Mouse (Mus musculus): ENCODE measurements around the gene Mgmt. TPM values are rescaled to one million over a fixed set of nuclear protein-coding genes. Genes with fewer than 3 reads are reported as not detected.

Gene Mgmt
- total RNA-seq, 2 experiments from 2014 or later = 2.4 TPM

DNA sequence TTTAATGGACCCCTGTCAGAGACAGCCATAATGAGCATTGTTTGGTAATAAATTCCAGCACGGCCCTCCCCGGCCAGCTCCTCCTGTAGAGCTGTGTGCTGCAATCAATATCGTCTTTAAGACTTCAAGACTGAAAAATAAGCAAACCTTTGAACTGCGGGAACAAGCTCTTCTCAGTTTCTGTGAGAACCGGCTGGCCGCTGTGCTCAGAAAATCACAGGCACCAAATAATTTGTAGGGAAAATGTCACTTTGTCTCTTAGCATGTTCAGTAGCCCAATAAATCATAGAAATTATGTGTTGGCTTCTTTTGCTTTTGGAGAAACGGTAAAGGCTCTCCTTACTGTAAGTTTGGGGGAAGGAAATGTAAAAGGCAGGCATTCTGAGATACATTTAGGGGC is 58.2 kb downstream of the Mgmt start:
- no peak overlapping the region for H3K27ac ChIP-seq
- DNase-seq = no peak
- no peak overlapping the region for H3K4me3 ChIP-seq
- intact Hi-C loops (cut with DNase I) = no loop called here
- no peak for TF ChIP-seq CTCF (IDR thresholded peaks at IDR 0.05)

DNA sequence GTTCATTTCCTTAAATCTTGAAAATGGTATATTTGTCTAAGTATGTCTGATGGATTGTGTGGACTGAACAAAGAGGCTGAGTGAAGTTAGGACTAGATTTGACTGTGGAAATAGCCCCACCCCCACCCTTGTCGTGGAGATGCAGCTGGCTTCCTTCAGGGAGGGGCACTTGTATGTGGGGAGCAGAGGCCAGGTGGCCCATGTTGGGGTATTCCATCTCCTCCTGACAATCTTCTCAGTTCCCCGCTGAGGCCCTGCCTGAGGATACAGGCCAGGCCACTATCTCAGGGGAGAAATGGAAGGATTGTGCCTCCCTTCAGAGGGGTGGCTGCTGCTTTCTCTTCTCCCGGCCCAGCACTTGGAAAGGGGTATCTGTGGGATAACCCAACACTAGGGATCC is 58.8 kb downstream of the Mgmt start:
- Histone ChIP-seq H3K4me3 (no peak overlapping the region), H3K27ac (no peak overlapping the region)
- no peak for TF ChIP-seq CTCF (IDR thresholded peaks at IDR 0.05)
- no peak for DNase-seq
- intact Hi-C loops (cut with DNase I) = no loop called here

DNA sequence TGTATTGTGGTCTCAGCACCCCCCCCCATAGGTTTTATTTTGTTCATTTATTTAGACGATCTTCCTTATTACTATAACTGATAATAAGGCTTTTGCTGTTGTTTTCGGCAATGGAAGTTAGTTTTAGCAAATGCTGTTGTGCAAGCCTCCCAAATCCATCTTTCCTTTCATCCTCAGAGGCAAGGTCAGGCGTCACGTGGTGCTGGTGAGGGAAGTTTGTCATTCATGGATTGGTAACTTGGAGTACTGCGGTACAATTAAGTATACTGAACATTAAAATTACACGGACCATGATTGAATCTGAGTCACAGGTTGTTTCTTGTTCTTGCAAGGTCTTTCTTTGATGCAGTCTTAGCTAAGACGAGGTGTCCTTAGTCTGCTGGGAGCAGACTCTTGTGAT is 77.9 kb downstream of the Mgmt start:
- Histone ChIP-seq H3K27ac (no peak overlapping the region), H3K4me3 (no peak overlapping the region)
- intact Hi-C loops (cut with DNase I) = no loop called here

DNA sequence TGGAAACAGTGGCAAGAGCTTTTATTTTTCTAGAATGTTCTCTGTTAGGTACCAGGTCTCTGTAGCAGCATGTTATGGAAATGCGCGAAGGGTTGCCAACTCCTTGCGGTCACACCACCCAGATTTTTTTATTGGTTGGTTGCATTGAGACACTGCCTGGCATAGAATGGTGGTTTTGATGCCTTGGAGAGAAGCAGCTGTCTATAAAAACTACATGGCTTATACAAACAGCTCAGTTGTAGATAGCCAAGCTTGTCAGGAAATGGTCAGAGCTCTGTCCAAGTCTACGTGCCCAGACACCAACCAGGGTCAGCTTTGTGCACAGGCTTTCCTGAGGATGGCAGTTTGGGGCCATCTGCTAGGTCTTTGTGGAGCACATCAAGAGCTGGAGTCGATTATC is 80.6 kb downstream of the Mgmt start:
- intact Hi-C loops (cut with DNase I) = no loop called here

More for the DNA sequence above, 77.9 kb downstream of the Mgmt start:
- no peak for TF ChIP-seq CTCF (IDR thresholded peaks at IDR 0.05)
- DNase-seq = no peak

DNA sequence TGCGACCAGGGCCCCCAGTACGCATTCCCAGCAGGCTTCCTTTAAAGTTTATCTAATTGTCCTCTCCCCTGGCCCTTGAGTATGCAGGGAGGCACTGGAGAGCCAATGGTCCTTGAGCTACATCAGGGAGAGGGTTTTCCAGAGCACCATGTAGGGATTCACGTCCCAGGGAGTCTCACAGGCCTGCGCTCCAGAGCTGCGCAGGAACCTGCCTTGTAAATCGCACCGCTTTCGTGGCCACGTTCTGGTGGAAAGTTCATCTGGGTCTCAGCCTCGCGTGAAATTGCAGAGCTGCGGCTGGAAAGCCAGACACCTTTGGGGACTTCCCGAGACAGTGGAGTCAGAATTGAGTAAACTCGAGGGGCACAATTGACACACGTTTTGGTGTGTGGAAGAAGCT is 103.0 kb downstream of the Mgmt start:
- no peak for TF ChIP-seq CTCF (IDR thresholded peaks at IDR 0.05)
- Histone ChIP-seq H3K27ac (no peak overlapping the region), H3K4me3 (no peak overlapping the region)
- intact Hi-C loops (cut with DNase I) = no loop called here
- no peak for DNase-seq

More for the DNA sequence above, 80.6 kb downstream of the Mgmt start:
- no peak overlapping the region for H3K4me3 ChIP-seq
- H3K27ac ChIP-seq = no peak overlapping the region
- no peak for TF ChIP-seq CTCF (IDR thresholded peaks at IDR 0.05)
- DNase-seq = no peak

DNA sequence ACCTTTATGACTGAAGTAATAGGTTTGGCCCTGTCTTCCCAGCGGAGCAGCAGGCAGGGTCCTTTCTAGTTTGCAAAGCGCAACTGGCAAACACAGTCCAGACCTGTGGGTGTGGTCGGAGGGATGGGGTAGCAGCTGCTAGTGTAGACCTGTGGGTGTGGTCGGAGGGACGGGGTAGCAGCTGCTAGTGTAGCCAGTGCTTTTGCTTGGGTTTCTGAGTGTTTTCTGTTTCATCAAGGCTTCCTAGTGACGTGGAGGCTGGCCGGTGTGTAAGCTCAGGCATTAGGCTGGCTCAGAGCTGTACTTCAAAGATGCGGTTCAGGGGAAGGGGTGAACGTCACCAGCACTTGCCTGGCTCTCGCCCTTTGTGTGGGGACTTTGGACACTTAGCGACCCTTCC is 106.3 kb downstream of the Mgmt start:
- TF ChIP-seq CTCF (IDR thresholded peaks at IDR 0.05) = no peak

DNA sequence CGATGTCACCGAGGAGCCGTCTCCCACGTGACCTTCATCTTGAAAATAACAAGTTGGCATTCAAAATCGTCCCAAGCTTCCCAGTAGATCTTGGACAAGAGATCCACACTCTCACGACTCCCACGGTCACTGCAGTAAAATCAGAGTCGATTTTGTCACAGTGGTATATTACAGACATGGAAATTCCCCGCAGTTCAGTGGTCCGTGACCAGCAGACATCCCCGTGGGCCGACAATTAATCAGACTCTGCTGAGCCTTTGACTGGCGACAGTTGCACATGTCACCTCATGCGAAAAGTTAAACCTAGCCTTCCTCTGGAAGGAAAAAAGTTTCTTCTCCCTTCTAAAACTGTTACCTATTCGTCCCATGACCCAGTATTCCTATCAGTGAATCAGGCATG is 106.8 kb downstream of the Mgmt start:
- intact Hi-C loops (cut with DNase I) = no loop called here
- no peak for TF ChIP-seq CTCF (IDR thresholded peaks at IDR 0.05)
- Histone ChIP-seq H3K4me3 (no peak overlapping the region), H3K27ac (no peak overlapping the region)
- no peak for DNase-seq

More for the DNA sequence above, 106.3 kb downstream of the Mgmt start:
- no peak for DNase-seq
- intact Hi-C loops (cut with DNase I) = no loop called here
- no peak overlapping the region for H3K4me3 ChIP-seq
- H3K27ac ChIP-seq = no peak overlapping the region

DNA sequence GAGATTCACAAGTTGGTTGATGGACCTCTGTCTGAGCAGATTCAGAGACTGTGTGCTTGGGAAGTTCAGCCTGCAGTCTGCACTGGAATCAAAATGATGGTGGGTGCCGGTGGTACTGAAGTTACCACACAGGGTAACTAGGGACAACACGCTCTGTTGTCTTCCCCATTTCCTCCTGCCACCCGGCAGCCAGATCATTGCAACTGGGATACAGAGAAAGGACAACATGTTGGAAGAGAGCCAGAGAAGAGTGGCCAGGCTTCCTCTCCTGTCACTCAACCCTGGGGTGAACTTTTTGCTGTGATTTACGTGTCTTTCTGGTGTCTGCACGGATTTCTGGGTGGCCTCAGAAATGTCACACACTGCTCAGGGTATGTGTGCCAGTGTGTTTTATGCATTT is 107.4 kb downstream of the Mgmt start:
- intact Hi-C loops (cut with DNase I) = no loop called here
- TF ChIP-seq CTCF (IDR thresholded peaks at IDR 0.05) = no peak

DNA sequence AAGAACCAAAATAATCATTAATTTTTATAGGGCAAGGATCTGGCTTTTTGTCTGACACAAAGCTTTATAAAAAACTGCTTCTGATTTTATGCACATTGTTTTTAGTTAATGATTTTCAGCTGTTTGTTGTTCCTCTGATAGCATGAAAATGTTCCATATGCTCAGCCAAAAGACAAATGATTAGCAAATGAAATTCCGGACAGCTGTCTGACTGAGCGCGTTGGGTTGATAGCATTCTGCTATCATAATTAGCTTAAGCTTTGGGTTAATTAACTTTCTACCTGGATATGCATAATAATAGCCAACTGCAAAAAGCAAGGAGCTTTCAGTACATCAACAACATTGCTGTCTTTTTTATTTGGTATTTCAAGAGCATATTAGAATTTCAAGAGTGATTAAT is 108.0 kb downstream of the Mgmt start:
- Histone ChIP-seq H3K27ac (no peak overlapping the region), H3K4me3 (no peak overlapping the region)
- DNase-seq = no peak
- no peak for TF ChIP-seq CTCF (IDR thresholded peaks at IDR 0.05)
- intact Hi-C loops (cut with DNase I) = no loop called here

More for the DNA sequence above, 107.4 kb downstream of the Mgmt start:
- H3K27ac ChIP-seq = no peak overlapping the region
- H3K4me3 ChIP-seq = no peak overlapping the region
- no peak for DNase-seq

DNA sequence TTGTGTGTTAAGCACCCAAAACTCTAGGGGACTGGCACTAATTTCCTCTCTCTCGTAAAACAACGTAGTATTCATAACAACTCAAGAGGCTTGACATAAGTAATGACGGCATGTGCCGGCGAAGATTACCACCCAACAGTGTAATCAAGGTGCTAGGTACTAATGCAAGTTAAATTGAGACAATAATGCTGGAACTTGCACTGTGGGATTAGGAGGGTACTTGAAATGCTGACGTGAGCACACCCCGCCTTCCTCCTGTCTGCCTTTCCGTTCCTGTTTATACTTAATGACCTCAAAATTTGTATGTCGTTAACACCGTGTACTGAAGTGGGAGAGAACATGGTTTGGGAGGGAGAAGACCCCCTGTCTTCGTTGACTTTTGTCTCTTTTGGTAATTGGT is 110.9 kb downstream of the Mgmt start:
- DNase-seq = no peak
- H3K27ac ChIP-seq = no peak overlapping the region
- H3K4me3 ChIP-seq = no peak overlapping the region
- no peak for TF ChIP-seq CTCF (IDR thresholded peaks at IDR 0.05)
- intact Hi-C loops (cut with DNase I) = no loop called here

DNA sequence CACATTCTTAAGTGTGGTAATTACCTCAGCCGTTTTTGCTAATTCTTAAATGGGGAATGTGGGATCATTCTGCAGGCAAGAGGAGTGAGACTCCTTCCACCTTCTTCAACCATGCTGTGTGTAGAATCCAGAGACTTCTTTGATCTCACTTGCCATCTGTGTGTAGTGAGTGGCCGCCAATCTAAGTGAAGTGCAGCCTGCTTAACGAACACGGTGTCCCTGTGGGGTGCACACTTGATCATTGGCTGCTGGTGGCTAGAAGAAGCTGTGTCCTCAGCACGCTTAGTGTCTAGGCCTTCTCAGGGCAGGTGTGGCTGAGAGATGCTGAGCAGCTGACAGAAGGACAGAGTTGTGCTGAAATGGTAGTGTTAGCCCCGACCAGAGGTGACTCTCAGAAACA is 113.9 kb downstream of the Mgmt start:
- TF ChIP-seq CTCF (IDR thresholded peaks at IDR 0.05) = no peak
- intact Hi-C loops (cut with DNase I) = no loop called here

DNA sequence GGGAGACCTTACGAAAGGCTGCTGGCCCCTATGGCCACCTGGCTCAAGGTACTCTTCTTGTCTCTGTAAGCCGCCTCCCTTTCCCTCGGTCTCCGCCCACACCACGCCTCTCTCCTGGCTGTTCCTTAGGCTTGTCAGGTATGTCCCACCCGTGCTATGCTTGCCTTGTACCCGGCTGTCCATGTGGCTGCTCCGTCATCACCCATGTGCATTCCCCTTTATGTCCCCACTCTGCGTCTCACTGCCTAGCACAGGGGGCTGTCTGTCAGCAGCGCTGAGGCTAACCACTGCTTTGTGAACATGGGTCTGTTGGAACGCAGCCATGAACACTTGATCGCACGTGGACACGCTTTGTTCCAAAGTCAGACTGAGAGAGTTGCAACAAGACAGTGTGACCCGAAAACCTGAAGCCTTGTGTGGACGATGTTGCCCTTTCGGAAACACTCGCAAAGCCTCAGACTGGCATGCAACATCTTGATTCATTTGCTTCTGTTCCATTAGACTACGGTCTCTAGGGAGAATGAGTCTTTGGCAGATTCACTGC is 115.4 kb downstream of the Mgmt start:
- H3K27ac ChIP-seq = no peak overlapping the region
- no peak for TF ChIP-seq CTCF (IDR thresholded peaks at IDR 0.05)
- no peak overlapping the region for H3K4me3 ChIP-seq
- intact Hi-C loops (cut with DNase I) = no loop called here
- DNase-seq = no peak

More for the DNA sequence above, 113.9 kb downstream of the Mgmt start:
- Histone ChIP-seq H3K27ac (no peak overlapping the region), H3K4me3 (no peak overlapping the region)
- no peak for DNase-seq

DNA sequence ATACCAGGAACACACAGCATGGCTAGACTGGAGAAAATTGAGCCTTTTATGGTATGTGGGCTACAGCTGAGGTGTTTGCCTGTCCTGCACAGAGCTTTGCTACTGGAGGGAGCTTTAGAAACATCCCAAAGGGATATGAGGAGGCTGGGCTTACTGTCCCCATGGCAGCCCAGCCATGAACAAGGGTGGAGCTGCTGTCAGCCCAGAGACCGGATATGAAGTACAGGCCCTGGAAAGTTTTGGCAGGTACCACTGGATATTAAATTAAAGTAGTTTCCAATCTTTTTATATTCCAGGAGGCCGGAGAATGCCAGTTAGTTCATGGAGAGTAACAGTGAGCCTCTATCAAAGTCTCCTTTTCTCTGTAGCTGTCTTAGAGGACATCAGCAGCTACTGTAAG is 116.0 kb downstream of the Mgmt start:
- intact Hi-C loops (cut with DNase I) = no loop called here
- no peak for DNase-seq
- no peak overlapping the region for H3K4me3 ChIP-seq
- TF ChIP-seq CTCF (IDR thresholded peaks at IDR 0.05) = no peak
- H3K27ac ChIP-seq = no peak overlapping the region

DNA sequence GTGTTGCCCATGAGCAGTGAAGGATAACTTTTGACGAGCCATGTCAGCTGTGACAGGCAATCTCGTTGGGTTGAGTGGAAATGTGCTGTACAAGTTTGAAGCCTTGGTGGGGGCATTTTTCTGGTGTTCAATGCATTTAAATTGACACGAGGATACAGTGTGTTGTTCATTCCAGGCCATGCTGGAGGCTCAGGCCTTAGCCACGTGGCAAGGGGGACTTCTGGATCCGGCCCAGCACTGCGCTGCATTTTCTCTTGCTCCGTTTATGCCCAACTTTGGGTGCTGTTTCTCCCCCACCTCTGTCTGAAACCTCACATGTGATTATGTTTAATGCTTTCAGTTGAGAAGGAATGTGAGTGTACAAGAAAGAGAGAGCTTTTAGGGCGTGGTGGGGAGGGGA is 118.3 kb downstream of the Mgmt start:
- no peak for TF ChIP-seq CTCF (IDR thresholded peaks at IDR 0.05)
- intact Hi-C loops (cut with DNase I) = no loop called here
- Histone ChIP-seq H3K27ac (no peak overlapping the region), H3K4me3 (no peak overlapping the region)
- no peak for DNase-seq

Data from gastrocnemius, adult 2 months (tissue).